Mouse (Mus musculus) heart, embryonic 14.5 days (tissue): ENCODE results near the gene Cdcp2. TPM values are rescaled to one million over a fixed set of nuclear protein-coding genes. Genes with fewer than 3 reads are reported as not detected.
"Not testable (repeated sequence)": the region's sequence is repeated elsewhere in the genome, so short reads cannot be mapped to it uniquely, and the experiment has no call there.

Source experiments
- ATAC-seq: fragments of 200-750 bp; cut with Nextera tagmentation; 2 replicates; pipeline ENCODE4 v1.8.0; 2017; ENCODE audit warnings: low read depth, moderate TSS enrichment; ENCODE audit not compliant: insufficient number of reproducible peaks, insufficient read depth, low FRiP score
- H3K27ac ChIP-seq, 2 experiments: fragments of 200-500 bp in 1 of 2; fragments of 300-500 bp in 1 of 2; sonication (generic) in 1 of 2; replicated peaks in 1 of 2; 2 replicates each; pipeline ENCODE4 v1.5.1; 2012 to 2014; ENCODE audit warnings: low read depth in 2 of 2, low read length in 2 of 2, control low read depth in 1 of 2, mild to moderate bottlenecking in 1 of 2, mixed read lengths in 1 of 2; ENCODE audit not compliant: control insufficient read depth in 1 of 2, insufficient read depth in 1 of 2
- H3K27me3 ChIP-seq: fragments of 300-500 bp; sonication (generic); 2 replicates; pipeline ENCODE4 v1.6.1; 2014; ENCODE audit warnings: mild to moderate bottlenecking, low read length, control low read depth; ENCODE audit not compliant: control insufficient read depth, insufficient read depth
- H3K36me3 ChIP-seq: fragments of 300-500 bp; sonication (generic); 2 replicates; pipeline ENCODE4 v1.6.1; 2014; ENCODE audit warnings: mild to moderate bottlenecking, control low read depth, low read length, mixed read lengths; ENCODE audit not compliant: control insufficient read depth, insufficient read depth
- H3K4me1 ChIP-seq, 2 experiments: fragments of 200-500 bp in 1 of 2; fragments of 300-500 bp in 1 of 2; sonication (generic) in 1 of 2; 2 replicates each; pipeline ENCODE4 v1.6.1; 2012 to 2014; ENCODE audit warnings: low read length in 2 of 2, control low read depth in 1 of 2, mixed read lengths in 1 of 2; ENCODE audit not compliant: control insufficient read depth in 2 of 2, insufficient read depth in 2 of 2
- H3K4me2 ChIP-seq: fragments of 300-500 bp; sonication (generic); 2 replicates; pipeline ENCODE4 v1.6.1; 2014; ENCODE audit warnings: mild to moderate bottlenecking, low read length
- H3K4me3 ChIP-seq, 2 experiments: fragments of 200-500 bp in 1 of 2; fragments of 300-500 bp in 1 of 2; sonication (generic) in 1 of 2; 2 replicates each; pipeline ENCODE4 v1.5.1; 2012 to 2014; ENCODE audit warnings: low read length in 2 of 2, mild to moderate bottlenecking in 2 of 2, control low read depth in 1 of 2, low read depth in 1 of 2, moderate library complexity in 1 of 2; ENCODE audit not compliant: control insufficient read depth in 1 of 2, insufficient read depth in 1 of 2
- H3K9ac ChIP-seq: fragments of 300-500 bp; sonication (generic); 2 replicates; pipeline ENCODE4 v1.6.1; 2014; ENCODE audit warnings: mild to moderate bottlenecking, low read length
- H3K9me3 ChIP-seq: fragments of 300-500 bp; sonication (generic); 2 replicates; pipeline ENCODE4 v1.6.1; 2016; ENCODE audit warnings: low read length, control low read depth; ENCODE audit not compliant: control insufficient read depth
- WGBS: fragments of 180-500 bp; shearing (Covaris S2); extraction: QIAGEN DNeasy Blood & Tissue Kit; methylation state at CpG from one replicate; pipeline ENCODE4 v1.1.7; 2014; 5-methylcytosine and 5-hydroxymethylcytosine counted together
- polyA plus RNA-seq: library from polyadenylated mRNA; unstranded; fragments of >200 nt; fragmentation: Nextera tagmentation; extraction: Ambion mirVana; gene quantifications from 2 replicates; pipeline ENCODE4 v1.2.1, GENCODE M21; 2014

The Cdcp2 gene
- polyA plus RNA-seq, 1 experiment from 2014 or later, result not detected

DNA sequence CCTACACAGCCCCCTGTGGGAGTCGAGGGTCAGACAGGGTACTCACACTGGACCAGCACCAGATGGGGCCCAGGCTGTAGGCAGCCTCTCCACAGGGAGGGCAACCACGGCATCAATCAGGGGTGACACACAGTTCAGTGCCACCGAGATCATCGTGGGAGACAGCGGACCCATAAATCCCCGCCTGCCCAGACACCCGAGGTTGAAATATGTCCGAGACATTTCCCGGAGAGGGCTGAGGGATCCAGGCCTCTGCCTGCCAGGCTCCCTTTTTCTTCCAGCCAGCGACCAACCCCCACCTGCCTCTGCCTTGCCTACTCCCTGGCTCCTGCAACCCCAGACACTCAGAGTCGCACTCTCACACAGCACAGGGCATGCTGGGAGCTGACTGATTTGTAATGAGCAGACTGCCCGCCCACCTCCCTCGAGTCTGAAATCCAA is 11.6 kb downstream of the Cdcp2 start:
- Histone ChIP-seq H3K27me3 (no peaks in the 10 kb centered on the region), H3K36me3 (no peaks in the 10 kb centered on the region), H3K4me3 (no peak overlapping the region), H3K9me3 (no peaks in the 10 kb centered on the region), H3K9ac (no peak overlapping the region), H3K4me1 (peaks cover 0 to 3% of the 10 kb centered on the region in 2 experiments; a peak in 1 of 4 replicates), H3K27ac (no peak overlapping the region), H3K4me2 (no peak overlapping the region)
- 55% methylated on average over 13 of the region's 13 CpGs for WGBS
- no peak for ATAC-seq

DNA sequence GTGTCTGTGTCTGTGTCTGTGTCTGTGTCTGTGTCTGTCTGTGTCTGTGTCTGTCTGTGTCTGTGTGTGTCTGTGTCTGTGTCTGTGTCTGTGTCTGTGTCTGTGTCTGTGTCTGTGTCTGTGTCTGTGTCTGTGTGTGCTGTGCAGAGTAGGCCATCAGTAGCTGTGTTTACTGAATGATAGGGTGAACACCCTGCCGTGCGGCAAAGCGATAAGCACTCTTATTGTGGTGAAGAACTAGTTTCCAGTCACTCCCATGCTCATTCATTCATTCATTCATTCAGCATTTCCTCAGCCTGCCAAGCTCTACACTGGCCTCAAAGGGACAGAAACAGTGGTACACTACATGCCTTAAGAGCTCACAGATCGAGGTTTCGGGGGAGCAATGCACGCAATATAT is 12.5 kb downstream of the Cdcp2 start:
- not testable (repeated sequence) for H3K4me3 ChIP-seq, H3K4me1 ChIP-seq, H3K9ac ChIP-seq, H3K27ac ChIP-seq, ATAC-seq, H3K36me3 ChIP-seq, H3K9me3 ChIP-seq, H3K4me2 ChIP-seq, H3K27me3 ChIP-seq
- WGBS, result 87% methylated on average over 6 of the region's 6 CpGs

DNA sequence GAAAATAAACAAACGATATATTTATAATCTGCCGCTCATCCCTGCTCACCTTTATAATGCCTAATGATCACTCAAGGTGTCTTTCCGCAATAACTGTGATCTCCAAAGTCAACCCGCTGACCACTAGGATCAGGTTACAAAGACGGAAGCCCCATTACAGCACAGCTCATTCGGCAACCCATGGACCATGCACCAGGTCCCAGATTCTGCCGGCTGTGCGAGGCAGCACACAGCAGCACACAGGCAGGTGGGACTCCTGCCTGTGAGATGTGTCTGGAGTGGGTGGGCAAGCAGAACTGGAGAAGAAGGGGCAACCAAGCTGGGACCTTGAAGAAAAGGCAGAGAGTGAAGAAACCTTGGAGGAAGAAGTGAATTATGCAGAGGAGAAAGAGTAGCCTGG is 17.6 kb downstream of the Cdcp2 start:
- Histone ChIP-seq H3K4me1 (no peaks in the 10 kb centered on the region), H3K27ac (no peak overlapping the region), H3K9me3 (no peaks in the 10 kb centered on the region), H3K9ac (no peak overlapping the region), H3K4me2 (no peak overlapping the region), H3K27me3 (no peaks in the 10 kb centered on the region), H3K36me3 (no peaks in the 10 kb centered on the region), H3K4me3 (no peak overlapping the region)
- ATAC-seq, result no peak
- WGBS, result 49% methylated on average over 8 of the region's 8 CpGs

DNA sequence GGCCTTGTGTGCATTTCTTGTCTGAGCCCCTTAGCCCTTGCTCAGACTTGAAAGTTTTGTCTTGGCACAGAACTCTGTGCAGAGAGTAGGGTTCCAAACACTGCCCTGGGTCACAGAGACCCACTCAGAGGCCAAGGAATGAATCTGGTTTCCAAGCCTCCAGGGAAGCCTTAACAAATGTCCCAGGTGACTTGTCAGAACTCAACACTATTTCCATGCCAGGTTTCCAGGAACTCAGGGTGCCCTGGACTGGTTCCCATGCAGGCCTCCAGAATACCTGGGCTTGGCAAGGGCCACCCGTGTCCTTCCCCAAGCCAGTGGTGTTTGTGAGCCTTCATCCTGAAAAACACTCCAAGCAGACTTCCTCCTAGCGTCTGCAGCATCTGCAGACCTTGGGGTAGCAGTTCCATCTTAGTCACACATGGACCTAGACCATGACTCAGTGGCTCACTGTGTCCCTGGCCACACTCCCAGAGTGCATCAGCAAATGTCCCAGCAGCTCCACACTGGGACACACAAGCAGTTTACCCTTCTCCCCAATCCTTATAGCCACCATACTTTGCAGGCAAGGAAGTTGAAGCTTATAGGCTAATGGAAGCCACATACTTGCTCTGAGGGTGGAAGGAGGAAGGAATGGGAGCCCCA is 21.2 kb downstream of the Cdcp2 start:
- H3K27me3 ChIP-seq, result no peaks in the 10 kb centered on the region
- H3K36me3 ChIP-seq, result no peaks in the 10 kb centered on the region
- no peak overlapping the region for H3K27ac ChIP-seq
- no peak overlapping the region for H3K9ac ChIP-seq
- 81% methylated on average over 2 of the region's 2 CpGs for WGBS
- no peak for ATAC-seq
- H3K9me3 ChIP-seq, result no peaks in the 10 kb centered on the region
- no peaks in the 10 kb centered on the region for H3K4me1 ChIP-seq
- no peak overlapping the region for H3K4me2 ChIP-seq
- H3K4me3 ChIP-seq, result no peak overlapping the region

DNA sequence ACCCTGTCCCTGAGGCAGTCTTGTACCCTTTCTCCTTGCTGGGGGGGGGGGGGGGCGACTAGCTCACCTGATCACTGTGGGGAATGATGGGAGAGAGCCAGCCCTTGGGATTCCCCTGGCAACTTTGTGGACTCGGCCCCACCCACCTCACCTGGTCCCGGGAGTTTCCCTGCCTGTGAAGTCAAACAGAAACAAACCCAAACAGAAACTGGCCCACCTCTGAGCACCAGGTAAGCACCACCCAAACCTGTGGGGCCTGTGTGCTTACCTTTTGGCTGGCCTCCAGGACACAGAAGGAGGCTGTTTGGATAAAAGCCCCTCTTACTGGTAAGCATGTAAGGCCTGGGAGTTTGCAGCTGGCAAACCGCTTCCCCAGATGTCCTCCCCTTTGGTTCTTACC is 22.4 kb downstream of the Cdcp2 start:
- Histone ChIP-seq H3K4me1 (no peaks in the 10 kb centered on the region), H3K4me2 (no peak overlapping the region), H3K27me3 (no peaks in the 10 kb centered on the region), H3K9ac (no peak overlapping the region), H3K9me3 (no peaks in the 10 kb centered on the region), H3K36me3 (no peaks in the 10 kb centered on the region), H3K4me3 (no peak overlapping the region), H3K27ac (no peak overlapping the region)
- WGBS, result 53% methylated on average over 4 of the region's 4 CpGs
- ATAC-seq, result no peak

DNA sequence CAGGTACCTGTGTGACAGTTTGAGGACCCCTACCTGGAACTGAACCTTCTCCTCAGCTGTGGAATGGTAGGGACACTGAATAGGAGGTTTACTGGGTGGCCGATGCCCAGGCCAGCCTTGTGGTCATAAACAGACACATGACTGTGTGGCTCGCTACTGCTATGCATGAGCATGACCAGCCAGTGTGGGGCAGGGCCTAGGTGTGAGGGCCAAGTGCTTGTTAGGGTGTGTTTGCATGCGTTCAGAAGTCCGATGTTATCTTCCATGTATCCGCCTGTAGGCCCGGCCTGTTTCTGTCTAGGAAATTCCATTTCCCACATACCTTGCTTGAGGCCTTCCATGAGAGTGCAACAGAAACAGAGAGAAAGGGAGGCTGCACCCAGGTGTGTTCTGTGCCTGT is 24.0 kb downstream of the Cdcp2 start:
- no peak for ATAC-seq
- WGBS, result 84% methylated on average over 6 of the region's 6 CpGs
- H3K27me3 ChIP-seq, result peaks cover 3% of the 10 kb centered on the region; the same call in 1 of the 2 replicates

DNA sequence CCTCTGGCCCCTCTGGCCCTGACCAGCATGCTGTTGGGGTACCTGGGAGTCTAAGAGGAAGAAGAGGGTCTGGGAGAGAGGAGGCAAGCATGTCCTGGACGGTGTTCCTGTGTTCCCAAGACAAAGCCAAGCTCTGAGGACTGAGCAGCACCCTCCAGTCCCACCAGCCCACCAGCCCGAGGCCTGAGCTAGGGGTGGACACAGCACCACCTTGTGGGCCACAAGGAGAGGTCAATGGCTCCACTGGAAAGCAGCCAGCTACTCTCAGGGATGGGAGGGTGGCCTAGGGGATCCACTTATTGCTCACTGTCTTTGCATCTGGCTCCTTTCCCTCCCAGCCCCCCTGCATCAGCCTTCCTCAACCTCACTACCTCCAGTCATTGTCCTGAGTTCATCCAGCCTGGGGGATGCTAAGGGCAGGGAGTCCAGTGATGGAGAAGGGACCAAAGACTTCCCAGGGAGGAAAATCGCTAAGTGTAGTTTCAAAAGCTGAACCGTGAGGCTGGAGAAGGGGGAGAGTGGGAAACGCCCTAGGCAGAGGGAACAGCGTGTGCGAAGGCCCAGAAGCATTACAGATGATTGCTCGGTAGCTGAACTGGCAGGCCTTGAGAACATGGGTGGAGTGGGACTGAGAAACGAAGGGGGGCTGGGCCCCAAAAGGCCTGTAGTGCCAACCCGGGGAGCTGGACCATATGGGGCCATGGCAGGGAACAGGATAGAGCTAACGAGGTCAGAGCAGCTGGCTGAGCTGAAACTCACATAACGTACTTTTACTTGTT is 24.7 kb downstream of the Cdcp2 start:
- peaks cover 7% of the 10 kb centered on the region; the same call in 1 of the 2 replicates for H3K27me3 ChIP-seq
- no peak overlapping the region for H3K4me3 ChIP-seq
- ATAC-seq, result no peak
- H3K36me3 ChIP-seq, result no peaks in the 10 kb centered on the region
- no peak overlapping the region for H3K27ac ChIP-seq
- 57% methylated on average over 12 of the region's 12 CpGs for WGBS
- no peaks in the 10 kb centered on the region for H3K4me1 ChIP-seq
- no peak overlapping the region for H3K9ac ChIP-seq
- no peak overlapping the region for H3K4me2 ChIP-seq
- no peaks in the 10 kb centered on the region for H3K9me3 ChIP-seq

More for the DNA sequence above, 24.0 kb downstream of the Cdcp2 start:
- Histone ChIP-seq H3K4me3 (no peak overlapping the region), H3K4me2 (no peak overlapping the region), H3K36me3 (no peaks in the 10 kb centered on the region), H3K4me1 (no peaks in the 10 kb centered on the region), H3K9me3 (no peaks in the 10 kb centered on the region), H3K9ac (no peak overlapping the region), H3K27ac (no peak overlapping the region)
